ENCODE assay signal across 8 mouse cellular contexts in the genomic region with DNA sequence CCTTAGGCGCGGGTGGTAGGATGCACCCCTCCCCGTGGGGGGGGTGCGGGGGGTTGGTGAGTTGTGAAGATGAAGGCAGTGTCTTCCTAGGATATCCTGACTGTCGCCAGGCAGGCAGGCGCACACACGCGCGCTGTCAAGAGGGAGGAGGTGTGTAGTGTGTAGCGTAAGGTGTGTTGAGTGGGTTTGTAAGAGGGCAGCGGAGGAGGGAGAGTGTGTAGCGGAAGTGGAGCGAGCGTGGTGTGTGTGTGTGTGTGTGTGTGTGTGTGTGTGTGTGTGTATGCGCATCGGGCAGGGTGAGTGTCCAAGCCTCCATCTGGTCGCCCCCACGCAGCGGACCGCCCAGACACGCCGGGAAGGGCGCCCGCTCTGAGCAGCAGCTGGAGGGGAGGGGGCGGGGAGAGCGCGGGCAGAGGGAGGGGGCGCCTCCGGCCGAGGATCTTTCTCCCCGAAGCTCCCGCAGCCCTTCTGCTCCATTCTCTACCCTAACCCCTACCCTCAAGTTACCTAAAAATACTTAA. TPM values are rescaled to one million over a fixed set of nuclear protein-coding genes. Genes with fewer than 3 reads are reported as not detected.
A peak's percentile ranks its signal among the peaks of the same experiment; 100 is the strongest.
DNase-seq lines count a peak whose midpoint lies in the region; ATAC-seq and TF ChIP-seq lines count a peak whose summit lies in the region.

No protein-coding gene starts in this region.

- peak overlapping the region; percentile 54 for H3ac ChIP-seq in C2C12 (ENCODE audit: control insufficient read depth, insufficient read length, low read depth)

- peak; percentile 70 for DNase-seq in Muller cell, postnatal 12 days (ENCODE audit: inconsistent ontology term)
- DNase-seq in kidney, postnatal 25 days, result peak; percentile 28 to 61
- DNase-seq in lung, postnatal 14 days, result peak; percentile 36
- DNase-seq in ovary, postnatal 36 days (ENCODE audit: low spot score), result peak; percentile 36
- peak; percentile 67 for DNase-seq in thymus, postnatal 25 days

- WGBS in embryonic facial prominence, embryonic 13.5 days, result 1% methylated on average over 24 of the region's 32 CpGs
- under 1% methylated on average over 23 of the region's 32 CpGs for WGBS in heart, embryonic 16.5 days

- H3K9ac ChIP-seq in embryonic facial prominence, embryonic 13.5 days, result peak overlapping the region; percentile 61
- H3K9ac ChIP-seq in heart, embryonic 16.5 days (ENCODE audit: low read length), result peak overlapping the region; percentile 43

- H3K27ac ChIP-seq in embryonic facial prominence, embryonic 13.5 days, result no peak overlapping the region
- H3K27ac ChIP-seq in heart, embryonic 16.5 days (ENCODE audit: low read length), result 0 out of 2 replicates have a peak overlapping the region, but pooled peaks have one; percentile 19

- peak overlapping the region; percentile 98 for H3K4me2 ChIP-seq in embryonic facial prominence, embryonic 13.5 days
- H3K4me2 ChIP-seq in heart, embryonic 16.5 days (ENCODE audit: low read depth, low read length), result peak overlapping the region; percentile 99

- no peaks in the 10 kb centered on the region for H3K27me3 ChIP-seq in C2C12 (ENCODE audit: control insufficient read depth, insufficient read depth, insufficient read length)
- peaks cover 89% of the 10 kb centered on the region for H3K27me3 ChIP-seq in embryonic facial prominence, embryonic 13.5 days
- H3K27me3 ChIP-seq in heart, embryonic 16.5 days (ENCODE audit: control insufficient read depth, insufficient read depth, low read length), result peaks cover 77% of the 10 kb centered on the region

- peak overlapping the region; percentile 47 for H3K4me3 ChIP-seq in C2C12 (ENCODE audit: insufficient read depth, poor library complexity, severe bottlenecking)
- H3K4me3 ChIP-seq in embryonic facial prominence, embryonic 13.5 days, result peak overlapping the region; percentile 59
- peak overlapping the region; percentile 88 for H3K4me3 ChIP-seq in heart, embryonic 16.5 days (ENCODE audit: low read length)

- H3K36me3 ChIP-seq in C2C12 (ENCODE audit: control insufficient read depth, insufficient read depth), result no peaks in the 10 kb centered on the region
- no peaks in the 10 kb centered on the region for H3K36me3 ChIP-seq in embryonic facial prominence, embryonic 13.5 days
- H3K36me3 ChIP-seq in heart, embryonic 16.5 days (ENCODE audit: control insufficient read depth, insufficient read depth), result no peaks in the 10 kb centered on the region

- ATAC-seq in embryonic facial prominence, embryonic 13.5 days (ENCODE audit: insufficient number of reproducible peaks, insufficient read depth, low FRiP score, low TSS enrichment, low read depth), result peak; percentile 46
- peak; percentile 30 for ATAC-seq in heart, embryonic 16.5 days (replicated peaks; ENCODE audit: extremely low read depth, insufficient read depth, low FRiP score)

- no peaks in the 10 kb centered on the region for H3K79me3 ChIP-seq in C2C12 (ENCODE audit: low read depth)

- no peaks in the 10 kb centered on the region for H3K9me3 ChIP-seq in embryonic facial prominence, embryonic 13.5 days
- no peaks in the 10 kb centered on the region for H3K9me3 ChIP-seq in heart, embryonic 16.5 days (replicated peaks; ENCODE audit: control insufficient read depth, low read length)

- TF ChIP-seq CTCF in C2C12 (IDR thresholded peaks at IDR 0.05; ENCODE audit: control insufficient read depth, insufficient read depth, insufficient read length), result no peak

- H3K4me1 ChIP-seq in embryonic facial prominence, embryonic 13.5 days, result peaks cover 38% of the 10 kb centered on the region
- H3K4me1 ChIP-seq in heart, embryonic 16.5 days (ENCODE audit: control insufficient read depth, insufficient read depth, low read length), result peaks cover 31% of the 10 kb centered on the region

- no peaks in the 10 kb centered on the region for H3K79me2 ChIP-seq in C2C12 (ENCODE audit: control insufficient read depth, insufficient read depth)

TF ChIP-seq in C2C12, 6 proteins besides CTCF, POLR2A, EP300 and RAD21:
- no peak for TF ChIP-seq MAX (IDR thresholded peaks at IDR 0.05)

RNA-seq across cellular contexts. Expression of gene Egr2, which starts 1.4 kb away (rescaled TPM):
- polyA plus RNA-seq in C2C12 (2012; fragmentation: generic; extraction: Trizol), result 4.2 TPM
- polyA plus RNA-seq in embryonic facial prominence, embryonic 13.5 days (2015; fragmentation: Nextera tagmentation; extraction: Ambion mirVana), result 1.1 and 1.9 TPM in 2 replicates
- polyA plus RNA-seq in heart, embryonic 16.5 days (2015; fragmentation: Nextera tagmentation; extraction: Ambion mirVana), result 0.75 and 1.2 TPM in 2 replicates

RNA-seq across cellular contexts. Expression of gene Ado, which starts 12.1 kb away (rescaled TPM):
- 26.3 TPM for polyA plus RNA-seq in C2C12 (2012; fragmentation: generic; extraction: Trizol)
- polyA plus RNA-seq in embryonic facial prominence, embryonic 13.5 days (2015; fragmentation: Nextera tagmentation; extraction: Ambion mirVana), result 72.3 and 82.0 TPM in 2 replicates
- polyA plus RNA-seq in heart, embryonic 16.5 days (2015; fragmentation: Nextera tagmentation; extraction: Ambion mirVana), result 43.9 and 46.0 TPM in 2 replicates
